Mouse (Mus musculus) forebrain, embryonic 12.5 days (tissue): ENCODE results near the gene Gm49361. TPM values are rescaled to one million over a fixed set of nuclear protein-coding genes. Genes with fewer than 3 reads are reported as not detected.

Experiments
- ATAC-seq: fragments of 200-750 bp; cut with Nextera tagmentation; 2 replicates; pipeline ENCODE4 v1.8.0; 2017; ENCODE audit warnings: moderate TSS enrichment; ENCODE audit not compliant: low FRiP score
- H3K27ac ChIP-seq: fragments of 300-500 bp; sonication (generic); 2 replicates; pipeline ENCODE4 v1.5.1; 2016; ENCODE audit warnings: mild to moderate bottlenecking
- H3K27me3 ChIP-seq: fragments of 300-500 bp; sonication (generic); 2 replicates; pipeline ENCODE4 v1.6.1; 2016; ENCODE audit warnings: mild to moderate bottlenecking
- H3K36me3 ChIP-seq: fragments of 300-500 bp; sonication (generic); replicated peaks from 2 replicates; pipeline ENCODE4 v1.6.1; 2016; ENCODE audit warnings: mild to moderate bottlenecking
- H3K4me1 ChIP-seq: fragments of 300-500 bp; sonication (generic); 2 replicates; pipeline ENCODE4 v1.6.1; 2016
- H3K4me2 ChIP-seq: fragments of 300-500 bp; sonication (generic); 2 replicates; pipeline ENCODE4 v1.6.1; 2016; ENCODE audit warnings: mild to moderate bottlenecking, moderate library complexity
- H3K4me3 ChIP-seq: fragments of 300-500 bp; sonication (generic); replicated peaks from 2 replicates; pipeline ENCODE4 v1.5.1; 2016; ENCODE audit warnings: mild to moderate bottlenecking
- H3K9ac ChIP-seq: fragments of 300-500 bp; sonication (generic); 2 replicates; pipeline ENCODE4 v1.6.1; 2016; ENCODE audit warnings: mild to moderate bottlenecking
- H3K9me3 ChIP-seq: fragments of 300-500 bp; sonication (generic); 2 replicates; pipeline ENCODE4 v1.6.1; 2016
- WGBS: fragments of 180-500 bp; shearing (Covaris S2); methylation state at CpG from one replicate; pipeline ENCODE4 v1.1.7; 2016; 5-methylcytosine and 5-hydroxymethylcytosine counted together
- polyA plus RNA-seq: library from polyadenylated mRNA; unstranded; fragments of >200 nt; fragmentation: Nextera tagmentation; extraction: Ambion mirVana; gene quantifications from 2 replicates; pipeline ENCODE4 v1.2.1, GENCODE M21; 2016

Gene Gm49361
- polyA plus RNA-seq, 1 experiment from 2014 or later: not detected

- H3K27me3 ChIP-seq: no peaks in the 10 kb centered on the region
- H3K9ac ChIP-seq: no peak overlapping the region
- no peak overlapping the region for H3K4me3 ChIP-seq
- H3K27ac ChIP-seq: no peak overlapping the region
- no peak for ATAC-seq
- H3K4me2 ChIP-seq: no peak overlapping the region
- H3K9me3 ChIP-seq: no peaks in the 10 kb centered on the region
- 88% methylated on average over 4 of the region's 4 CpGs for whole genome bisulfite sequencing
- H3K36me3 ChIP-seq: peaks cover 8% of the 10 kb centered on the region
- H3K4me1 ChIP-seq: no peaks in the 10 kb centered on the region
Measured at GRCm38 (mm10) chr14:57646155-57646554, 99.7 kb downstream of the Gm49361 start.

GRCm38 (mm10) chr14:57639153-57639552 lies 106.8 kb downstream of the Gm49361 start:
- Histone ChIP-seq H3K4me2 (no peak overlapping the region), H3K4me3 (no peak overlapping the region), H3K9me3 (no peaks in the 10 kb centered on the region), H3K27me3 (no peaks in the 10 kb centered on the region), H3K36me3 (peaks cover 4% of the 10 kb centered on the region), H3K27ac (no peak overlapping the region), H3K4me1 (peaks cover 7% of the 10 kb centered on the region; the same call in 1 of the 2 replicates), H3K9ac (no peak overlapping the region)
- ATAC-seq: no peak
- WGBS: 100% methylated on average over 3 of the region's 3 CpGs

GRCm38 (mm10) chr14:57634141-57634540 lies 111.8 kb downstream of the Gm49361 start:
- H3K4me2 ChIP-seq: no peak overlapping the region
- no peak overlapping the region for H3K9ac ChIP-seq
- WGBS: 42% methylated on average over 5 of the region's 5 CpGs
- no peaks in the 10 kb centered on the region for H3K36me3 ChIP-seq
- H3K27ac ChIP-seq: no peak overlapping the region
- H3K4me3 ChIP-seq: no peak overlapping the region
- H3K4me1 ChIP-seq: peaks cover 11% of the 10 kb centered on the region
- H3K9me3 ChIP-seq: no peaks in the 10 kb centered on the region
- no peak for ATAC-seq
- H3K27me3 ChIP-seq: no peaks in the 10 kb centered on the region

- H3K9me3 ChIP-seq: no peaks in the 10 kb centered on the region
- no peaks in the 10 kb centered on the region for H3K27me3 ChIP-seq
- H3K9ac ChIP-seq: no peak overlapping the region
- H3K36me3 ChIP-seq: peaks cover 28% of the 10 kb centered on the region
- H3K4me3 ChIP-seq: no peak overlapping the region
- peaks cover 4% of the 10 kb centered on the region; the same call in 1 of the 2 replicates for H3K4me1 ChIP-seq
- WGBS: 86% methylated on average over 4 of the region's 4 CpGs
- no peak for ATAC-seq
- no peak overlapping the region for H3K27ac ChIP-seq
- H3K4me2 ChIP-seq: no peak overlapping the region
Measured at GRCm38 (mm10) chr14:57629595-57629994, 116.3 kb downstream of the Gm49361 start.

GRCm38 (mm10) chr14:57622934-57623333 lies 123.0 kb downstream of the Gm49361 start:
- Histone ChIP-seq H3K27ac (no peak overlapping the region), H3K9me3 (no peaks in the 10 kb centered on the region), H3K4me2 (no peak overlapping the region), H3K36me3 (peaks cover 22% of the 10 kb centered on the region), H3K9ac (no peak overlapping the region), H3K4me1 (peaks cover 11% of the 10 kb centered on the region; the same call in 1 of the 2 replicates), H3K27me3 (no peaks in the 10 kb centered on the region), H3K4me3 (no peak overlapping the region)
- 85% methylated on average over 3 of the region's 3 CpGs for WGBS
- ATAC-seq: no peak

- H3K36me3 ChIP-seq: peaks cover 14% of the 10 kb centered on the region
- H3K9ac ChIP-seq: no peak overlapping the region
- no peaks in the 10 kb centered on the region for H3K27me3 ChIP-seq
- H3K4me3 ChIP-seq: no peak overlapping the region
- no peak for ATAC-seq
- H3K4me1 ChIP-seq: peaks cover 11% of the 10 kb centered on the region; the same call in 1 of the 2 replicates
- 58% methylated on average over 4 of the region's 4 CpGs for WGBS
- H3K9me3 ChIP-seq: no peaks in the 10 kb centered on the region
- H3K4me2 ChIP-seq: no peak overlapping the region
- no peak overlapping the region for H3K27ac ChIP-seq
Measured at GRCm38 (mm10) chr14:57621699-57622098, 124.2 kb downstream of the Gm49361 start.

- no peak overlapping the region for H3K4me2 ChIP-seq
- no peaks in the 10 kb centered on the region for H3K9me3 ChIP-seq
- H3K9ac ChIP-seq: no peak overlapping the region
- H3K4me1 ChIP-seq: peaks cover 14% of the 10 kb centered on the region; the same call in 1 of the 2 replicates
- no peak overlapping the region for H3K27ac ChIP-seq
- ATAC-seq: no peak
- peaks cover 6% of the 10 kb centered on the region for H3K36me3 ChIP-seq
- H3K27me3 ChIP-seq: no peaks in the 10 kb centered on the region
- WGBS: 56% methylated on average over 4 of the region's 4 CpGs
- no peak overlapping the region for H3K4me3 ChIP-seq
Measured at GRCm38 (mm10) chr14:57620598-57621236, 125.2 kb downstream of the Gm49361 start.

GRCm38 (mm10) chr14:57619487-57619886 lies 126.4 kb downstream of the Gm49361 start:
- Histone ChIP-seq H3K4me2 (no peak overlapping the region), H3K9me3 (no peaks in the 10 kb centered on the region), H3K27ac (no peak overlapping the region), H3K4me1 (peaks cover 15% of the 10 kb centered on the region; the same call in 1 of the 2 replicates), H3K4me3 (no peak overlapping the region), H3K36me3 (no peaks in the 10 kb centered on the region), H3K9ac (no peak overlapping the region), H3K27me3 (no peaks in the 10 kb centered on the region)
- ATAC-seq: no peak
- 48% methylated on average over 2 of the region's 2 CpGs for WGBS

GRCm38 (mm10) chr14:57617675-57618074 lies 128.2 kb downstream of the Gm49361 start:
- WGBS: 98% methylated on average over 1 of the region's 1 CpGs
- no peak for ATAC-seq
- H3K9me3 ChIP-seq: no peaks in the 10 kb centered on the region

GRCm38 (mm10) chr14:57616339-57616965 lies 129.5 kb downstream of the Gm49361 start:
- no peak for ATAC-seq
- no peak overlapping the region for H3K9ac ChIP-seq
- H3K27ac ChIP-seq: no peak overlapping the region
- peaks cover 8% of the 10 kb centered on the region; the same call in 1 of the 2 replicates for H3K4me1 ChIP-seq
- 77% methylated on average over 6 of the region's 6 CpGs for WGBS
- H3K9me3 ChIP-seq: no peaks in the 10 kb centered on the region
- no peak overlapping the region for H3K4me3 ChIP-seq
- H3K4me2 ChIP-seq: no peak overlapping the region
- H3K36me3 ChIP-seq: no peaks in the 10 kb centered on the region
- H3K27me3 ChIP-seq: no peaks in the 10 kb centered on the region

More at GRCm38 (mm10) chr14:57617675-57618074, 128.2 kb downstream of the Gm49361 start:
- H3K36me3 ChIP-seq: no peaks in the 10 kb centered on the region
- H3K4me1 ChIP-seq: peaks cover 15% of the 10 kb centered on the region; the same call in 1 of the 2 replicates
- H3K4me2 ChIP-seq: no peak overlapping the region
- no peak overlapping the region for H3K9ac ChIP-seq
- no peak overlapping the region for H3K4me3 ChIP-seq
- H3K27me3 ChIP-seq: no peaks in the 10 kb centered on the region
- no peak overlapping the region for H3K27ac ChIP-seq

- Histone ChIP-seq H3K27me3 (no peaks in the 10 kb centered on the region), H3K36me3 (no peaks in the 10 kb centered on the region), H3K4me3 (no peak overlapping the region), H3K9ac (no peak overlapping the region), H3K27ac (no peak overlapping the region; the same call in 1 of the 2 replicates), H3K9me3 (no peaks in the 10 kb centered on the region), H3K4me2 (no peak overlapping the region), H3K4me1 (peaks cover 13% of the 10 kb centered on the region)
- WGBS: 75% methylated on average over 6 of the region's 6 CpGs
- ATAC-seq: no peak
Measured at GRCm38 (mm10) chr14:57615828-57616227, 130.1 kb downstream of the Gm49361 start.

GRCm38 (mm10) chr14:57611034-57611433 lies 134.9 kb downstream of the Gm49361 start:
- no peak overlapping the region for H3K9ac ChIP-seq
- no peaks in the 10 kb centered on the region for H3K9me3 ChIP-seq
- no peak overlapping the region for H3K4me3 ChIP-seq
- no peaks in the 10 kb centered on the region for H3K27me3 ChIP-seq
- H3K4me1 ChIP-seq: peaks cover 24% of the 10 kb centered on the region
- H3K27ac ChIP-seq: peak overlapping the region; percentile 56; the same call in 1 of the 2 replicates
- no peak overlapping the region for H3K4me2 ChIP-seq
- WGBS: 59% methylated on average over 2 of the region's 2 CpGs
- H3K36me3 ChIP-seq: no peaks in the 10 kb centered on the region
- ATAC-seq: no peak
